Mouse (Mus musculus) embryonic facial prominence, embryonic 10.5 days (tissue): ENCODE data around the gene Ikzf2. TPM values are rescaled to one million over a fixed set of nuclear protein-coding genes. Genes with fewer than 3 reads are reported as not detected.

Experiments
- DNase-seq: peaks from one replicate; pipeline ENCODE4 v3.0.0-alpha.2; 2017; ENCODE audit warnings: low spot score
- H3K27ac ChIP-seq: fragments of 300-500 bp; sonication (generic); replicated peaks from 2 replicates; pipeline ENCODE4 v1.5.1; 2016; ENCODE audit warnings: mild to moderate bottlenecking
- H3K27me3 ChIP-seq: fragments of 300-500 bp; sonication (generic); replicated peaks from 2 replicates; pipeline ENCODE4 v1.6.1; 2016; ENCODE audit warnings: low read depth, mild to moderate bottlenecking; ENCODE audit not compliant: poor library complexity, severe bottlenecking
- H3K36me3 ChIP-seq: fragments of 300-500 bp; sonication (generic); replicated peaks from 2 replicates; pipeline ENCODE4 v1.6.1; 2016; ENCODE audit warnings: mild to moderate bottlenecking, moderate library complexity
- H3K4me1 ChIP-seq: fragments of 300-500 bp; sonication (generic); 2 replicates; pipeline ENCODE4 v1.6.1; 2016
- H3K4me3 ChIP-seq: fragments of 300-500 bp; sonication (generic); 2 replicates; pipeline ENCODE4 v1.5.1; 2016; ENCODE audit warnings: mild to moderate bottlenecking, moderate library complexity
- H3K9me3 ChIP-seq: fragments of 300-500 bp; sonication (generic); 2 replicates; pipeline ENCODE4 v1.6.1; 2016; ENCODE audit warnings: mild to moderate bottlenecking
- WGBS: fragments of 180-500 bp; shearing (Covaris S2); methylation state at CpG from one replicate; pipeline ENCODE4 v1.1.7; 2016; 5-methylcytosine and 5-hydroxymethylcytosine counted together
- polyA plus RNA-seq: library from polyadenylated mRNA; unstranded; fragments of >200 nt; fragmentation: Nextera tagmentation; extraction: Ambion mirVana; gene quantifications from 2 replicates; pipeline ENCODE4 v1.2.1, GENCODE M21; 2016

Ikzf2 gene
- polyA plus RNA-seq, 1 experiment from 2014 or later: 7.5 TPM

GRCm38 (mm10) chr1:69656047-69656782, 30.8 kb downstream of the Ikzf2 start:
- no peaks in the 10 kb centered on the region for H3K9me3 ChIP-seq
- DNase-seq: no peak
- H3K4me3 ChIP-seq: no peak overlapping the region
- no peaks in the 10 kb centered on the region for H3K36me3 ChIP-seq
- WGBS: 62% methylated on average over 5 of the region's 5 CpGs
- H3K27ac ChIP-seq: no peak overlapping the region
- peaks cover 34% of the 10 kb centered on the region for H3K4me1 ChIP-seq
- no peaks in the 10 kb centered on the region for H3K27me3 ChIP-seq

DNA sequence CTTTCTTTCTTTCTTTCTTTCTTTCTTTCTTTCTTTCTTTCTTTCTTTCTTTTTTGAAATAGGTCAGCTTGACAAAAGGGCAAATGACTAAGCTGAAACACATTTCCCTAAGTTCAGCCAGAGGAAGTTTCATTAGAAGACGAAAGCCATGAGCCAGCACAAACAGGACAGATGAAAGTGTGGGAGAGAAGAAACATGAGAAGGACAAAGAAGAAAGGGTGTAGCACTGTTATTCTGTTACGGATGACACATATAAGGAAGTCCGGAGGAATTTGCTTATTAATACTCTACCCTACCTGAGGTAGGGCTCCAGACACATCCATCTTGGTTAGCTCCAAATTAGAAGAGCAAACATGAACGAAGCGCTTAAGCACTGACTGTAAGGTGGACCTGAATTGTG, 31.7 kb downstream of the Ikzf2 start:
- H3K27ac ChIP-seq: no peak overlapping the region
- peaks cover 34% of the 10 kb centered on the region for H3K4me1 ChIP-seq
- H3K4me3 ChIP-seq: no peak overlapping the region
- H3K36me3 ChIP-seq: no peaks in the 10 kb centered on the region
- 89% methylated on average over 5 of the region's 5 CpGs for WGBS
- no peaks in the 10 kb centered on the region for H3K27me3 ChIP-seq
- DNase-seq: no peak
- no peaks in the 10 kb centered on the region for H3K9me3 ChIP-seq

DNA sequence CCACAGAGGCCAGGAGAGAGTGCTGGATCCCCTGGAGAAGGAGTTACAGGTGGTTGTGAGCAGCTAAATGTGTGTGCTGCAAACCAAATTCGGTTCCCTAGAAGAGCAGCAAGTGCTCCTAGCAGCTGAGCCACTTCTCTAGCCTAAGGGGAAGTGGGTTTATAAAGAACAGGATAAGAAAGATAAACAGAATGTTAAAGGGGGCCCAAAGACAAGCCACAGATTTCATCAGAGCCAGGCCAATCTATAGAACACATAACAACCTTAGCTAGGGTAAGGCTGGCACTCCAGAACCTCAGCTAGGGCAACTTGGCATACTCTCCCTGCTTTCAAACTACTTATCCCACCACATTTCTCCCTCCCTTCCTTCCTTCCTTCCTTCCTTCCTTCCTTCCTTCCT, 32.1 kb downstream of the Ikzf2 start:
- no peak overlapping the region for H3K4me3 ChIP-seq
- no peaks in the 10 kb centered on the region for H3K9me3 ChIP-seq
- H3K27ac ChIP-seq: no peak overlapping the region
- no peaks in the 10 kb centered on the region for H3K27me3 ChIP-seq
- no peak for DNase-seq
- H3K4me1 ChIP-seq: peaks cover 30% of the 10 kb centered on the region
- 72% methylated on average over 1 of the region's 1 CpGs for WGBS
- no peaks in the 10 kb centered on the region for H3K36me3 ChIP-seq

- DNase-seq: no peak
- H3K27ac ChIP-seq: no peak overlapping the region
- H3K27me3 ChIP-seq: no peaks in the 10 kb centered on the region
- H3K4me3 ChIP-seq: no peak overlapping the region
- 84% methylated on average over 2 of the region's 2 CpGs for WGBS
- peaks cover 24% of the 10 kb centered on the region for H3K4me1 ChIP-seq
- no peaks in the 10 kb centered on the region for H3K9me3 ChIP-seq
- no peaks in the 10 kb centered on the region for H3K36me3 ChIP-seq
These were observed 33.6 kb downstream of the Ikzf2 start for GRCm38 (mm10) chr1:69653419-69653818.

DNA sequence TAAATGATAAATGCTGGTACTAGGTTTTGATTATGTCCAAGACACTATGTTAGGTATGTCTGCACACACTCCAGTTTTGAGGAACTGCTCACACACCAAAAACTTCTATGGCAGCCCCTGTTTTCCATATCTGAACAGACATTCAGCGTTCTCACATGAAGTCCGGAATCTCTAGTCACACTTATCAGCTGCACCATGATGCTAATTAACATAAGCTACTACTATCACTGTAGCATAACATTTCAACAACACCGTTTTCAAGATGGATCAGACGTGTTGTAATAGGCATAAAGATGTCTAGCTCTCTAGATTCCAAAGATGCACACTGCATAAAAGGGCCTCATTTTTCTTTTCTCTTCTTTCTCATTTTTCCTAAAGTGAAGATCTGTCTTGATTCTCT, 43.9 kb downstream of the Ikzf2 start:
- Histone ChIP-seq H3K9me3 (no peaks in the 10 kb centered on the region), H3K27ac (no peak overlapping the region), H3K36me3 (no peaks in the 10 kb centered on the region), H3K4me1 (peaks cover 6% of the 10 kb centered on the region; the same call in 1 of the 2 replicates), H3K27me3 (no peaks in the 10 kb centered on the region), H3K4me3 (no peak overlapping the region)
- WGBS: 91% methylated on average over 4 of the region's 4 CpGs
- no peak for DNase-seq

DNA sequence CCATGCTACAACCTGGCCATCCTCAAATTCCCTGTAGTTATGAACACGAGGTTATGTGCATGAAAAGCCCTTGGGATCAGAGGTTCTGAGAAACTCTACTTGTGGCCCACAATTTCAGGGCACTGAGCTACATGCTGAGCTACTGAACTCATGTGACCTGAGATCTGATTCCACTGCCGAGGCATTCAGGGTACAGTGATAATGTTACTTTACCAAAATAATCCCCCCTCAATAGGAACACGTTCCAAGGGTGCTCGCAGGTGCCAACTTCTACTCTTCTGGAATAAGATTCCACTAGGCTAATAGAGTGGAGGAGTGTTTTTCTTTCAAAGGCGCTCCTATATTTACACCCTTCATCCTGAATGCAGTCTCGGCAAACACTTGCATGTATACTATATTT, 45.1 kb downstream of the Ikzf2 start:
- Histone ChIP-seq H3K36me3 (no peaks in the 10 kb centered on the region), H3K27ac (no peak overlapping the region), H3K4me3 (no peak overlapping the region), H3K9me3 (no peaks in the 10 kb centered on the region), H3K4me1 (peaks cover 10% of the 10 kb centered on the region; the same call in 1 of the 2 replicates), H3K27me3 (no peaks in the 10 kb centered on the region)
- WGBS: 87% methylated on average over 6 of the region's 6 CpGs
- no peak for DNase-seq

GRCm38 (mm10) chr1:69638321-69638720, 48.7 kb downstream of the Ikzf2 start:
- Histone ChIP-seq H3K36me3 (no peaks in the 10 kb centered on the region), H3K27ac (no peak overlapping the region), H3K4me3 (no peak overlapping the region), H3K4me1 (peaks cover 10% of the 10 kb centered on the region; the same call in 1 of the 2 replicates), H3K27me3 (no peaks in the 10 kb centered on the region), H3K9me3 (no peaks in the 10 kb centered on the region)
- no peak for DNase-seq
- 75% methylated on average over 8 of the region's 8 CpGs for WGBS

GRCm38 (mm10) chr1:69637907-69638306, 49.1 kb downstream of the Ikzf2 start:
- WGBS: 65% methylated on average over 3 of the region's 3 CpGs
- H3K4me1 ChIP-seq: peaks cover 10% of the 10 kb centered on the region; the same call in 1 of the 2 replicates
- DNase-seq: no peak
- H3K27me3 ChIP-seq: no peaks in the 10 kb centered on the region
- H3K9me3 ChIP-seq: no peaks in the 10 kb centered on the region
- H3K4me3 ChIP-seq: no peak overlapping the region
- no peak overlapping the region for H3K27ac ChIP-seq
- no peaks in the 10 kb centered on the region for H3K36me3 ChIP-seq

DNA sequence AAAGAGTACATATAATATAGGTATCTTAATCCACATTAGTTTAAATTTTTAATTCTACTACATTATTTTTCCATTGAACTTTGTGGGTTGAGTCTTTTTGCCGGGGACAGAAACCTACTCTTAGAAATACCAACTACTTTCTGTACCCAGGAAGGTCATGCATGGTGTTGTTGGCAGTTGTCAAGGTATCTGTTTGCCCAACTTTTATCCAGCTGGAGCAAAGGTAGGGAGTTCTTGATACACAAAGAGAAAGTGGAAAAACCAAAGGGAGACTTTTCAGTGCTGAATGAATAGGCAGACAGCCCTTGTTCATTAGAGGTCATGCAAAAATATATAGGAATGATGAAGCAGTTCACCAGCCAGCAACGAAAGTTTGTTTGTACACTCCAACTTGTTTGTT, 52.8 kb downstream of the Ikzf2 start:
- 90% methylated on average over 2 of the region's 2 CpGs for WGBS
- no peak for DNase-seq
- no peak overlapping the region for H3K27ac ChIP-seq
- no peaks in the 10 kb centered on the region for H3K36me3 ChIP-seq
- no peaks in the 10 kb centered on the region for H3K9me3 ChIP-seq
- H3K4me1 ChIP-seq: peaks cover 10% of the 10 kb centered on the region; the same call in 1 of the 2 replicates
- H3K4me3 ChIP-seq: no peak overlapping the region
- H3K27me3 ChIP-seq: no peaks in the 10 kb centered on the region

DNA sequence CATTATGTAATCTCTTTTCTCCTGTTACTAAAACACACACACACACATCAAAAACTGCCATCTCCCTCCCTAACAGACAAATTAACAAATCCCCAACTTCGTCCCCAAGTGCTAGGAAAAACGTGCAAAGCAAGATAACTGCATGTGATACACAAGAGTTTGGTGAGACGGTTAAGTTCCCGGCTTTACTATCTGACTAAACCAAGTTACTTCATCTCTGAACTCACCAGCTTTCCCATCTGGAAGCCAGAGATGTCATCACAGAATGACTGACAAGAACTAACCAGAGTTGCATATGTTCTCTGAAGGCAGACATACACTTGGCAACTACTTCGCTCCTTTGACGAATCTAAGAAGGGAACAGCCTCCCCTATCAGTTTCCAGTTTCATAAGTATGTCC, 56.5 kb downstream of the Ikzf2 start:
- H3K9me3 ChIP-seq: no peaks in the 10 kb centered on the region
- DNase-seq: no peak
- WGBS: 79% methylated on average over 6 of the region's 6 CpGs
- H3K4me3 ChIP-seq: no peak overlapping the region
- H3K27ac ChIP-seq: no peak overlapping the region
- no peaks in the 10 kb centered on the region for H3K4me1 ChIP-seq
- no peaks in the 10 kb centered on the region for H3K27me3 ChIP-seq
- H3K36me3 ChIP-seq: no peaks in the 10 kb centered on the region

- 75% methylated on average over 8 of the region's 8 CpGs for WGBS
- DNase-seq: peak; percentile 18
- no peaks in the 10 kb centered on the region for H3K27me3 ChIP-seq
These were observed 57.5 kb downstream of the Ikzf2 start for GRCm38 (mm10) chr1:69629513-69629912.

DNA sequence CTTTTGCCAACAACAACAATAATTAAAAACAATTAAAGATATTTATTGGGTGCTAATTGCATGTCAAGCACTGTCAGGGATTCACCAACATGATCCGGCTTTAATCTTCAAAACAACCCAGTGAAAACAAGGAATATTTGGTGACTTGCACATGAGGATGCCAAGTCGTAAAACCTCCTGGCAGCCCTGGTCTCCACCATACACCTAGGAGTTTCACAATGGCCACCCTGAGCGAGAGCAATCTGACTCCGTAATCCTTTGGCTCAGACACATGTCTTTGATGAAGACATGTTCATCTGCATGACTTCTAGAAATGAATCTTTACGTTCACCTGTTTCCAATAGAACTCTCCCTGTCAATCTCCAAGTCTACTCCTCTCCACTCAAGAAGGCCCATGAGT, 75.0 kb downstream of the Ikzf2 start:
- no peak overlapping the region for H3K4me3 ChIP-seq
- no peaks in the 10 kb centered on the region for H3K9me3 ChIP-seq
- H3K4me1 ChIP-seq: 0 out of 2 replicates have a peak, but pooled peaks cover 5% of the 10 kb centered on the region
- H3K27me3 ChIP-seq: no peaks in the 10 kb centered on the region
- 89% methylated on average over 5 of the region's 5 CpGs for WGBS
- no peak overlapping the region for H3K27ac ChIP-seq
- DNase-seq: no peak
- no peaks in the 10 kb centered on the region for H3K36me3 ChIP-seq

More at GRCm38 (mm10) chr1:69629513-69629912, 57.5 kb downstream of the Ikzf2 start:
- H3K36me3 ChIP-seq: no peaks in the 10 kb centered on the region
- no peak overlapping the region for H3K4me3 ChIP-seq
- no peaks in the 10 kb centered on the region for H3K4me1 ChIP-seq
- no peaks in the 10 kb centered on the region for H3K9me3 ChIP-seq
- H3K27ac ChIP-seq: no peak overlapping the region

GRCm38 (mm10) chr1:69611204-69611725, 75.8 kb downstream of the Ikzf2 start:
- Histone ChIP-seq H3K27me3 (no peaks in the 10 kb centered on the region), H3K4me1 (0 out of 2 replicates have a peak, but pooled peaks cover 5% of the 10 kb centered on the region), H3K4me3 (no peak overlapping the region), H3K36me3 (no peaks in the 10 kb centered on the region), H3K9me3 (no peaks in the 10 kb centered on the region), H3K27ac (no peak overlapping the region)
- WGBS: 85% methylated on average over 4 of the region's 4 CpGs
- DNase-seq: no peak
